Mouse (Mus musculus): ENCODE data around the gene Wnt5b.

DNA sequence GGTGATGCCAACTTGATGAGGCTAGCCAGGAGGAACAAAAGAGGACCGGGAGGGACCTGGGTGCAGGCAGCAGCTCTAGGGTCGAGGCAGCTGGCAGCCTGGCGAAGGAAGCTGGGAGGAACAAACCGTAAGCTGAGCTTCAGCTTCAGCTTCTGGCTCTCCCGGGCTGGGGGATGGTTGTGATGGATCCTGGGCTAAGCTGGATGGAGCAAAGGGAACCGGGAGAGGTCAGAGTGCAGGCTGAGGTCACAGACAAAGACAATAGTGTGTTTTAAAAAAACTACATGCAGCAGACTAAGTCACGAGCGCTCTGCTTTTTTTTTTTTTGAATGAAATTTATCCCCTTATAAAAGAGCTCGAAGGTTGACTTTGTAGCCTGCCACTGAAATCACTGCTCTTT, 23.4 kb downstream of the Wnt5b start:
- TF ChIP-seq CTCF (IDR thresholded peaks at IDR 0.05; ENCODE audit: low read depth, low read length) (no peak), POLR2A (IDR thresholded peaks at IDR 0.05; ENCODE audit: borderline replicate concordance, low read depth, low read length) (no peak)
